Mouse (Mus musculus): ENCODE data around the gene Nhlh1.
A peak's percentile ranks its signal among the peaks of the same experiment; 100 is the strongest.

Gene Nhlh1

GRCm38 (mm10) chr1:172015312-172015939, 41.9 kb downstream of the Nhlh1 start:
- no peak for DNase-seq

- DNase-seq, result no peak
Observed at GRCm38 (mm10) chr1:172014771-172015170, 42.6 kb downstream of the Nhlh1 start.

GRCm38 (mm10) chr1:172012030-172012429, 45.3 kb downstream of the Nhlh1 start:
- DNase-seq, result peak; percentile 82

- DNase-seq, result no peak
Observed at GRCm38 (mm10) chr1:172010042-172010824, 47.1 kb downstream of the Nhlh1 start.

- no peak for DNase-seq
Observed at GRCm38 (mm10) chr1:172009406-172009805, 48.0 kb downstream of the Nhlh1 start.

GRCm38 (mm10) chr1:172008351-172008750, 49.0 kb downstream of the Nhlh1 start:
- DNase-seq, result no peak

- DNase-seq, result no peak
Observed at GRCm38 (mm10) chr1:172007761-172008160, 49.6 kb downstream of the Nhlh1 start.

All from lung, postnatal 14 days (tissue).